Mouse (Mus musculus) hindbrain, postnatal 0 days (tissue): ENCODE measurements at regions not wholly inside any gene's neighbourhood (a gene's known extent, or its start where the extent isn't known, plus 50 kb on each side); places are given as distances from the start of the nearest gene placed in this dataset.

Experiments
- ATAC-seq: fragments of 200-750 bp; cut with Nextera tagmentation; 2 replicates; pipeline ENCODE4 v1.8.0; 2017; ENCODE audit warnings: mild to moderate bottlenecking, moderate TSS enrichment, moderate library complexity
- DNase-seq: peaks from one replicate; pipeline ENCODE4 v3.0.0-alpha.2; 2015; ENCODE audit warnings: low spot score
- H3K27ac ChIP-seq: fragments of 300-500 bp; sonication (generic); 2 replicates; pipeline ENCODE4 v1.5.1; 2014; ENCODE audit warnings: mild to moderate bottlenecking
- H3K27me3 ChIP-seq: fragments of 300-500 bp; sonication (generic); 2 replicates; pipeline ENCODE4 v1.6.1; 2014; ENCODE audit warnings: low read length, mixed read lengths; ENCODE audit not compliant: insufficient read depth
- H3K36me3 ChIP-seq: fragments of 300-500 bp; sonication (generic); 2 replicates; pipeline ENCODE4 v1.6.1; 2014; ENCODE audit warnings: low read length, mixed read lengths; ENCODE audit not compliant: insufficient read depth
- H3K4me1 ChIP-seq: fragments of 300-500 bp; sonication (generic); 2 replicates; pipeline ENCODE4 v1.6.1; 2014; ENCODE audit warnings: antibody characterized with exemption, low read length, mixed read lengths; ENCODE audit not compliant: insufficient read depth
- H3K4me2 ChIP-seq: fragments of 300-500 bp; sonication (generic); 2 replicates; pipeline ENCODE4 v1.6.1; 2014; ENCODE audit warnings: low read depth, mild to moderate bottlenecking, low read length, moderate library complexity, mixed read lengths
- H3K4me3 ChIP-seq: fragments of 300-500 bp; sonication (generic); 2 replicates; pipeline ENCODE4 v1.5.1; 2014; ENCODE audit warnings: low read length
- H3K9ac ChIP-seq: fragments of 300-500 bp; sonication (generic); replicated peaks from 2 replicates; pipeline ENCODE4 v1.6.1; 2014; ENCODE audit warnings: mild to moderate bottlenecking, low read length, moderate library complexity, mixed read lengths
- H3K9me3 ChIP-seq: fragments of 300-500 bp; sonication (generic); 2 replicates; pipeline ENCODE4 v1.6.1; 2016; ENCODE audit warnings: low read length, mixed read lengths
- CTCF ChIP-seq: IDR thresholded peaks from 2 replicates; pipeline ENCODE4 v1.5.1; 2016; ENCODE audit warnings: antibody characterized with exemption, control low read depth, low read depth
- WGBS: fragments of 180-500 bp; shearing (Covaris S2); extraction: QIAGEN DNeasy Blood & Tissue Kit; methylation state at CpG from one replicate; pipeline ENCODE4 v1.1.7; 2014; 5-methylcytosine and 5-hydroxymethylcytosine counted together

DNA sequence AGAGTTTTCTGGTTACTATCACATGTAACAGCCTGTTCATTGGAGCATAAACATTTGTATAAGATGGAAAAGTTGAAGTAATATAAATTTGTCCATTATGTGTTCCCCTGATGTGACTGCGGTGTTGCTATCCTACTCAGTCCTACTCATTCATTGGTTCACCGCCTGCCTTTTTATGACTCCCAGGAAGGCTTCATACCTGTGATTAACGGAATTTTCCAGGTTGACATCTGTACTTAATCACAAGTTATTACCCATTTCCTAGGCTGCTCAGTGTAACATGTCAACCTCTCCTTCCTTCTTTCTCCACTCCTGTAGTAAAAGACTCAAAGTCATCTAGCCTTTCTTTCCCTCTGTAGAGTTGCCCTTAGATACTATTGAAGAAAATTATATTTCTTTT, 109.5 kb upstream of the Itga1 start:
- no peaks in the 10 kb centered on the region for H3K9me3 ChIP-seq
- WGBS = 96% methylated on average over 3 of the region's 3 CpGs
- no peak overlapping the region for H3K9ac ChIP-seq
- no peaks in the 10 kb centered on the region for H3K4me1 ChIP-seq
- TF ChIP-seq CTCF = no peak
- no peak for ATAC-seq
- no peaks in the 10 kb centered on the region for H3K27me3 ChIP-seq
- no peaks in the 10 kb centered on the region for H3K36me3 ChIP-seq
- H3K4me3 ChIP-seq = no peak overlapping the region
- no peak overlapping the region for H3K27ac ChIP-seq
- H3K4me2 ChIP-seq = no peak overlapping the region
- DNase-seq = no peak

GRCm38 (mm10) chr13:115210643-115211208, 109.0 kb upstream of the Itga1 start:
- Histone ChIP-seq H3K4me2 (0 out of 2 replicates have a peak overlapping the region, but pooled peaks have one; percentile 6), H3K4me1 (no peaks in the 10 kb centered on the region), H3K36me3 (no peaks in the 10 kb centered on the region), H3K27ac (no peak overlapping the region), H3K4me3 (no peak overlapping the region), H3K9ac (no peak overlapping the region), H3K27me3 (no peaks in the 10 kb centered on the region), H3K9me3 (no peaks in the 10 kb centered on the region)
- DNase-seq = peak; percentile 50
- TF ChIP-seq CTCF = no peak
- peak; percentile 43; the same call in 1 of the 2 replicates for ATAC-seq
- 52% methylated on average over 10 of the region's 10 CpGs for WGBS

GRCm38 (mm10) chr13:115209402-115210192, 107.8 kb upstream of the Itga1 start:
- H3K27me3 ChIP-seq = no peaks in the 10 kb centered on the region
- H3K4me3 ChIP-seq = no peak overlapping the region
- H3K36me3 ChIP-seq = no peaks in the 10 kb centered on the region
- H3K4me2 ChIP-seq = no peak overlapping the region
- WGBS = 95% methylated on average over 3 of the region's 3 CpGs
- H3K27ac ChIP-seq = no peak overlapping the region
- H3K9me3 ChIP-seq = no peaks in the 10 kb centered on the region
- no peak for DNase-seq
- no peak for TF ChIP-seq CTCF
- no peaks in the 10 kb centered on the region for H3K4me1 ChIP-seq
- H3K9ac ChIP-seq = no peak overlapping the region
- ATAC-seq = no peak

DNA sequence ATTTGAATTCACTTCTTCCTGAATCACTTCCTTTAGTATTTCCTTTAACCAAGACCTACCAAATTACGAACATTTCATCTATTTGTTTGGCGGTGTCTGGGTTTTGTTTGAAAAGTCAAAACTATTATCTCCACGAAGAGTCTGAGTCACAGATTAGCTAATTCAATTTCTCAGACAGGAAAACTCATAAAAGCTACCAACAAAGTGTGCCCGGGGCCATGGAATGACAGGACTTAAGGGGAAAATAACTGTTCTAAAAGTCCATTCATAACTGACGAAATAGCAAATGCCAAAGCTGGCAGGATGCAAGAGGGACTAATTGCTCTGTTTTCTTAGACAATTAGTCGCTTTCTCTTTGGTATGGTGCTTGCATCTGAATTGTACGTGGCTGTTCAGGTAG, 105.0 kb upstream of the Itga1 start:
- DNase-seq = no peak
- Histone ChIP-seq H3K4me2 (no peak overlapping the region), H3K27ac (no peak overlapping the region), H3K27me3 (no peaks in the 10 kb centered on the region), H3K4me1 (no peaks in the 10 kb centered on the region), H3K9ac (no peak overlapping the region), H3K36me3 (no peaks in the 10 kb centered on the region), H3K4me3 (no peak overlapping the region), H3K9me3 (no peaks in the 10 kb centered on the region)
- 76% methylated on average over 7 of the region's 7 CpGs for WGBS
- no peak for ATAC-seq
- no peak for TF ChIP-seq CTCF

GRCm38 (mm10) chr13:115199166-115199565, 97.4 kb upstream of the Itga1 start:
- Histone ChIP-seq H3K27ac (no peak overlapping the region), H3K4me1 (no peaks in the 10 kb centered on the region), H3K27me3 (no peaks in the 10 kb centered on the region), H3K4me3 (no peak overlapping the region), H3K9me3 (no peaks in the 10 kb centered on the region), H3K36me3 (no peaks in the 10 kb centered on the region), H3K4me2 (no peak overlapping the region), H3K9ac (no peak overlapping the region)
- no peak for ATAC-seq
- no peak for TF ChIP-seq CTCF
- WGBS = 70% methylated on average over 3 of the region's 3 CpGs
- no peak for DNase-seq

DNA sequence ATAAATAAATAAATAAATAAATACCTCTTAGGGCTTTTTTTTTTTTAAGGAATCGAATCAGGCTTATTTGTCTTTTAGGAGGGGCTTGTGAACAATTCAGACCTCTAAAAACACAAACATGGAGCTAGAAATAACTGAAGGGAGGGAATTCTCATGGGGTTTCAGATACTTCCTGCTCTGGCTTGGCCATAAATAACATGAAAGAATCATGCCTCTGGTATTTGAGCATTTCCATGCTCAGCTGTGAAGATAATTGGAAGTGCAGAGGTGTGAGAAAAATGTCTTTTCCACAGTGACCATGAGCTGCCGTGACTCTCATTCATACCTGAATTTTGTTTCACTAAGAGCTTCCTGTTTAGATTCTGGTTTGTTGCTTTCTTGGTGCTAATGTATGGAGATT, 86.3 kb upstream of the Itga1 start:
- DNase-seq (no peak), ATAC-seq (no peak)
- 88% methylated on average over 2 of the region's 2 CpGs for WGBS
- no peak for TF ChIP-seq CTCF
- no peaks in the 10 kb centered on the region for H3K36me3 ChIP-seq
- H3K9ac ChIP-seq = no peak overlapping the region
- no peak overlapping the region for H3K4me3 ChIP-seq
- no peaks in the 10 kb centered on the region for H3K4me1 ChIP-seq
- H3K9me3 ChIP-seq = no peaks in the 10 kb centered on the region
- no peak overlapping the region for H3K4me2 ChIP-seq
- no peaks in the 10 kb centered on the region for H3K27me3 ChIP-seq
- H3K27ac ChIP-seq = no peak overlapping the region

DNA sequence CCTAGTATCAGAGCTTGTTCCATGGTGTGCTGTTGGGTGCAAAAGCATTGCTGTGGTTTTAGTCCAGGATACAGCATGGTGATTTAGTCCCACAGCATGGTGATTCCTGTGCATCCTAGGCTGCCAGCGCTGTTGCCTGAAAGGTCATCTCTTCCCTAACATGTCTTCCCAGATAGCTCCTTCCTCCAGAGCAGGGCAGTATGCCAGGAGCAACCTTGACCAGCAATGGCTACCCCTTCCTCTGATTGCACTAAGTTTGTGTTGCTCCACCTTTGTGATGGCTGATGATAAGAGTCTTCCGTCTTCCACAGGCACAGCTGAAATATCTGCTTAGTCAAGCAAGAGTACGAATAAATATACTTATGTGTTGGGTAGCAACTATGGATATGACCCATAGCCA, 85.6 kb upstream of the Itga1 start:
- WGBS = 92% methylated on average over 3 of the region's 3 CpGs
- Histone ChIP-seq H3K27ac (no peak overlapping the region), H3K9ac (no peak overlapping the region), H3K4me2 (no peak overlapping the region), H3K27me3 (no peaks in the 10 kb centered on the region), H3K9me3 (no peaks in the 10 kb centered on the region), H3K4me1 (no peaks in the 10 kb centered on the region), H3K4me3 (no peak overlapping the region), H3K36me3 (no peaks in the 10 kb centered on the region)
- TF ChIP-seq CTCF = no peak
- DNase-seq = no peak
- no peak for ATAC-seq
